Mouse (Mus musculus) stomach, embryonic 15.5 days (tissue): ENCODE data around the gene Lsamp. TPM values are rescaled to one million over a fixed set of nuclear protein-coding genes. Genes with fewer than 3 reads are reported as not detected.

ENCODE experiments used
- ATAC-seq: fragments of 200-750 bp; cut with Nextera tagmentation; 2 replicates; pipeline ENCODE4 v1.8.0; 2017; ENCODE audit warnings: low read depth, moderate number of reproducible peaks, moderate TSS enrichment; ENCODE audit not compliant: insufficient read depth, low FRiP score
- H3K27ac ChIP-seq: fragments of 300-500 bp; sonication (generic); 2 replicates; pipeline ENCODE4 v1.5.1; 2015; ENCODE audit warnings: mild to moderate bottlenecking, inconsistent platforms
- H3K27me3 ChIP-seq: fragments of 300-500 bp; sonication (generic); replicated peaks from 2 replicates; pipeline ENCODE4 v1.6.1; 2015; ENCODE audit warnings: inconsistent platforms
- H3K36me3 ChIP-seq: fragments of 300-500 bp; sonication (generic); 2 replicates; pipeline ENCODE4 v1.6.1; 2015; ENCODE audit warnings: inconsistent platforms
- H3K4me1 ChIP-seq: fragments of 300-500 bp; sonication (generic); 2 replicates; pipeline ENCODE4 v1.6.1; 2015; ENCODE audit warnings: inconsistent platforms
- H3K4me2 ChIP-seq: fragments of 300-500 bp; sonication (generic); 2 replicates; pipeline ENCODE4 v1.6.1; 2015; ENCODE audit warnings: mild to moderate bottlenecking, inconsistent platforms
- H3K4me3 ChIP-seq: fragments of 300-500 bp; sonication (generic); replicated peaks from 2 replicates; pipeline ENCODE4 v1.5.1; 2015; ENCODE audit warnings: inconsistent platforms
- H3K9ac ChIP-seq: fragments of 300-500 bp; sonication (generic); 2 replicates; pipeline ENCODE4 v1.6.1; 2015; ENCODE audit warnings: inconsistent platforms
- H3K9me3 ChIP-seq: fragments of 300-500 bp; sonication (generic); 2 replicates; pipeline ENCODE4 v1.6.1; 2016; ENCODE audit warnings: inconsistent platforms
- WGBS: fragments of 180-500 bp; shearing (Covaris S2); methylation state at CpG from one replicate; pipeline ENCODE4 v1.1.7; 2015; 5-methylcytosine and 5-hydroxymethylcytosine counted together
- polyA plus RNA-seq: library from polyadenylated mRNA; unstranded; fragments of >200 nt; fragmentation: Nextera tagmentation; extraction: Ambion mirVana; gene quantifications from 2 replicates; pipeline ENCODE4 v1.2.1, GENCODE M21; 2015

The Lsamp gene
- polyA plus RNA-seq, 1 experiment from 2014 or later, result 8.5 TPM

- no peaks in the 10 kb centered on the region for H3K9me3 ChIP-seq
- no peak overlapping the region for H3K9ac ChIP-seq
- H3K4me1 ChIP-seq, result no peaks in the 10 kb centered on the region
- WGBS, result 71% methylated on average over 2 of the region's 2 CpGs
- H3K4me2 ChIP-seq, result no peak overlapping the region
- no peak for ATAC-seq
- no peak overlapping the region for H3K4me3 ChIP-seq
- no peak overlapping the region for H3K27ac ChIP-seq
- H3K36me3 ChIP-seq, result no peaks in the 10 kb centered on the region
- H3K27me3 ChIP-seq, result no peaks in the 10 kb centered on the region
Measured at GRCm38 (mm10) chr16:40914141-40914540, 930.0 kb downstream of the Lsamp start.

- Histone ChIP-seq H3K4me2 (no peak overlapping the region), H3K27ac (no peak overlapping the region), H3K9me3 (no peaks in the 10 kb centered on the region), H3K9ac (no peak overlapping the region), H3K4me1 (no peaks in the 10 kb centered on the region), H3K27me3 (no peaks in the 10 kb centered on the region), H3K4me3 (no peak overlapping the region), H3K36me3 (no peaks in the 10 kb centered on the region)
- 54% methylated on average over 4 of the region's 4 CpGs for WGBS
- ATAC-seq, result no peak
Measured at GRCm38 (mm10) chr16:40930596-40930995, 946.4 kb downstream of the Lsamp start.

- H3K27me3 ChIP-seq, result no peaks in the 10 kb centered on the region
- no peaks in the 10 kb centered on the region for H3K4me1 ChIP-seq
- WGBS, result 80% methylated on average over 3 of the region's 3 CpGs
- no peak overlapping the region for H3K9ac ChIP-seq
- no peak overlapping the region for H3K4me2 ChIP-seq
- H3K4me3 ChIP-seq, result no peak overlapping the region
- no peak for ATAC-seq
- no peaks in the 10 kb centered on the region for H3K9me3 ChIP-seq
- no peaks in the 10 kb centered on the region for H3K36me3 ChIP-seq
- no peak overlapping the region for H3K27ac ChIP-seq
Measured at GRCm38 (mm10) chr16:40942266-40942665, 958.1 kb downstream of the Lsamp start.

GRCm38 (mm10) chr16:40945834-40946233, 961.7 kb downstream of the Lsamp start:
- no peak overlapping the region for H3K9ac ChIP-seq
- H3K36me3 ChIP-seq, result no peaks in the 10 kb centered on the region
- H3K4me2 ChIP-seq, result no peak overlapping the region
- no peaks in the 10 kb centered on the region for H3K9me3 ChIP-seq
- 43% methylated on average over 1 of the region's 1 CpGs for WGBS
- H3K4me3 ChIP-seq, result no peak overlapping the region
- no peaks in the 10 kb centered on the region for H3K4me1 ChIP-seq
- H3K27ac ChIP-seq, result no peak overlapping the region
- ATAC-seq, result no peak
- no peaks in the 10 kb centered on the region for H3K27me3 ChIP-seq

GRCm38 (mm10) chr16:40948013-40948412, 963.9 kb downstream of the Lsamp start:
- H3K27me3 ChIP-seq, result no peaks in the 10 kb centered on the region
- no peak overlapping the region for H3K4me3 ChIP-seq
- no peak overlapping the region for H3K4me2 ChIP-seq
- peak; percentile 77 for ATAC-seq
- no peak overlapping the region for H3K27ac ChIP-seq
- H3K4me1 ChIP-seq, result no peaks in the 10 kb centered on the region
- H3K36me3 ChIP-seq, result no peaks in the 10 kb centered on the region
- no peaks in the 10 kb centered on the region for H3K9me3 ChIP-seq
- H3K9ac ChIP-seq, result no peak overlapping the region

DNA sequence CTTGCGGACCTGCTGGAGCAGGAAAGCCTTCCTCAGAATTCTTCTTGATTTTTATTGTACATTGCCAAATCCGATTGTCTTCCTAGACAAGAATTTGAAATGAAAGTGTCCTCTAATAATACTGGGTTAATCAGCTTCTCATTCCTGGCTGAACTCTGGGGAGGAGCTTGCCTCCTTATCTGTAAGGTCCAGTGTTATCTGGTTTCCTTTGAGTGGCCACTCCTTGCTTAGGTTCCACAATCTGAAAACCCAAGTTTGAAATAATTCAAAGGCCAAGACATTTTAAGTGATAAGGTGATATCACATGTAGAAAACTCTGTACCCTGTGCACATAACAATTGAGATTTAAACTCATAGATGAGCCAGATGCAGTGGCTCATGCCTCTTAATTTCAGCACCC, 975.0 kb downstream of the Lsamp start:
- Histone ChIP-seq H3K9ac (no peak overlapping the region), H3K4me3 (no peak overlapping the region), H3K9me3 (no peaks in the 10 kb centered on the region), H3K36me3 (no peaks in the 10 kb centered on the region), H3K4me1 (no peaks in the 10 kb centered on the region), H3K27me3 (no peaks in the 10 kb centered on the region), H3K27ac (no peak overlapping the region), H3K4me2 (no peak overlapping the region)
- no peak; the same call in 1 of the 2 replicates for ATAC-seq
- 79% methylated on average over 2 of the region's 2 CpGs for WGBS

DNA sequence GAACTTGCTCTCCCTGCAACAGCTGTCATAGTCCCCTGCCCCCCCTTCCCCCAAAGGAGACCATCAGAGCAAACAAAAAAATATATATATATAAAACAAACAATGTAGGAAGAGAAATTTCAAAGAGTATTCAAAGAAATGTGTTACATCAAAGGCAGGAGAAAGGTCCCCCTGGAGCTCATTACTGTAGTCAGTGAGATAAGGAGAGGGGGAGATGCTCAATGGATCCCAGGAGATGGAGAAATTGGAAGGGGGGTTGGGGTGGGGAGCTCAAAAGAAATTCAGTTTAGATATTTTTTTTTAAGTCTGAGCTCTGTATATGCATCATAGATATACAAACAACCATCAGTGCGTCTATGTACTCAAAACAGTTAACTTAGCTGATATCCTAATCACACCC, 976.4 kb downstream of the Lsamp start:
- Histone ChIP-seq H3K4me2 (no peak overlapping the region), H3K9ac (no peak overlapping the region), H3K27ac (no peak overlapping the region), H3K4me1 (no peaks in the 10 kb centered on the region), H3K4me3 (no peak overlapping the region), H3K36me3 (no peaks in the 10 kb centered on the region), H3K27me3 (no peaks in the 10 kb centered on the region), H3K9me3 (no peaks in the 10 kb centered on the region)
- no peak for ATAC-seq
- WGBS, result 84% methylated on average over 1 of the region's 1 CpGs

GRCm38 (mm10) chr16:40968088-40968860, 984.1 kb downstream of the Lsamp start:
- ATAC-seq, result peak; percentile 88
- Histone ChIP-seq H3K4me2 (peak overlapping the region; percentile 58), H3K9me3 (no peaks in the 10 kb centered on the region), H3K27ac (no peak overlapping the region), H3K27me3 (0 out of 2 replicates have a peak, but pooled peaks cover 2% of the 10 kb centered on the region), H3K9ac (no peak overlapping the region), H3K4me3 (peak overlapping the region; percentile 26), H3K36me3 (no peaks in the 10 kb centered on the region), H3K4me1 (no peaks in the 10 kb centered on the region)
- 19% methylated on average over 17 of the region's 17 CpGs for WGBS

GRCm38 (mm10) chr16:40971382-40971781, 987.2 kb downstream of the Lsamp start:
- Histone ChIP-seq H3K4me3 (no peak overlapping the region), H3K4me2 (no peak overlapping the region), H3K36me3 (no peaks in the 10 kb centered on the region), H3K27ac (no peak overlapping the region), H3K9ac (no peak overlapping the region), H3K27me3 (0 out of 2 replicates have a peak, but pooled peaks cover 2% of the 10 kb centered on the region), H3K9me3 (no peaks in the 10 kb centered on the region), H3K4me1 (no peaks in the 10 kb centered on the region)
- WGBS, result 47% methylated on average over 3 of the region's 3 CpGs
- no peak for ATAC-seq

- Histone ChIP-seq H3K27me3 (no peaks in the 10 kb centered on the region), H3K4me2 (no peak overlapping the region), H3K9me3 (no peaks in the 10 kb centered on the region), H3K27ac (no peak overlapping the region), H3K9ac (no peak overlapping the region), H3K4me3 (no peak overlapping the region), H3K4me1 (no peaks in the 10 kb centered on the region), H3K36me3 (no peaks in the 10 kb centered on the region)
- 66% methylated on average over 2 of the region's 2 CpGs for WGBS
- no peak for ATAC-seq
Measured at GRCm38 (mm10) chr16:40974084-40974483, 989.9 kb downstream of the Lsamp start.

- no peaks in the 10 kb centered on the region for H3K27me3 ChIP-seq
- no peaks in the 10 kb centered on the region for H3K4me1 ChIP-seq
- no peak overlapping the region for H3K27ac ChIP-seq
- H3K9me3 ChIP-seq, result no peaks in the 10 kb centered on the region
- no peak overlapping the region for H3K4me3 ChIP-seq
- H3K36me3 ChIP-seq, result no peaks in the 10 kb centered on the region
- ATAC-seq, result no peak
- WGBS, result 58% methylated on average over 3 of the region's 3 CpGs
- H3K9ac ChIP-seq, result no peak overlapping the region
- no peak overlapping the region for H3K4me2 ChIP-seq
Measured at GRCm38 (mm10) chr16:40983026-40983425, 998.9 kb downstream of the Lsamp start.

DNA sequence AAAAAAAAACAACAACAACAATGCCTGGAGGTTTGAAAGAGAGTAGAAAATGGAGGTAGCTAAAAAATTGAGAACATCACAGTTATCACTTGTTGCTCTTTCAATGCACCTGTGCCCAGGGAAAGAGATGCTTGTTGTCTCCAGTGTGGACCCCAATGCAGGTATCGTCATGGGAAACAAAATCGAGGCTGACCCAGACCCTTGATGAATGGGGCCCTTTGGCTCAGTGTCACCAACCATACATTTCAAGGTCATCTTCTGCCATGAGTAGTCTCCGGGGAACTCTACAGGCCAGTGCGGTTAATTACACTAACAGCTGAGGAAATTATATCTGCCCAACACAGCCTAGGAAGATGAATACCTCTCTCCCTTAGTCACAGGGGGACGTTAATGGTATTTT, 1023.4 kb downstream of the Lsamp start:
- H3K9me3 ChIP-seq, result no peaks in the 10 kb centered on the region
- no peaks in the 10 kb centered on the region for H3K4me1 ChIP-seq
- no peak overlapping the region for H3K4me3 ChIP-seq
- H3K9ac ChIP-seq, result no peak overlapping the region
- 58% methylated on average over 5 of the region's 5 CpGs for WGBS
- no peaks in the 10 kb centered on the region for H3K36me3 ChIP-seq
- no peak for ATAC-seq
- no peaks in the 10 kb centered on the region for H3K27me3 ChIP-seq
- no peak overlapping the region for H3K4me2 ChIP-seq
- H3K27ac ChIP-seq, result no peak overlapping the region

DNA sequence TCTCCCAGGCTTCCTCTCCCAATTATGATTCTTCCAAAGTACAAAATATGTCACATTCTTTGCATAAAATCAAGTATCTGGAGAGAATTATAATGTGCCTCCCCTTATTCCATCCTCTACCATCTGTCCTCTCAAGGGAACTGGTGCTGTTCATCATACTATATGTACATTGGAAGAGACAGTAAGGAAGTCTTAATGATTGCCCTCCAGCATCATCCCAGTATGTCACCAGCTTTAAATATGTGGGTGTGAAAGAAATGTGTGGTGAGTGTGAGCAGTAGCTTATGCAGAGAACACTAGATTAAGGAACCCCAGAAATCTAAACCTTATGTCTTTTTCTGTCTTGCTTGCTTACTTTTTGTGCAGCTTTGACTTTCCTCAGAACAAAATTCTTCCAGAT, 1050.6 kb downstream of the Lsamp start:
- H3K9me3 ChIP-seq, result no peaks in the 10 kb centered on the region
- no peaks in the 10 kb centered on the region for H3K27me3 ChIP-seq
- ATAC-seq, result no peak
- no peak overlapping the region for H3K9ac ChIP-seq
- H3K4me2 ChIP-seq, result no peak overlapping the region
- no peaks in the 10 kb centered on the region for H3K4me1 ChIP-seq
- H3K4me3 ChIP-seq, result no peak overlapping the region
- no peak overlapping the region for H3K27ac ChIP-seq
- no peaks in the 10 kb centered on the region for H3K36me3 ChIP-seq
